Mouse (Mus musculus) thymus, postnatal 25 days (tissue): ENCODE measurements around the gene 4930519P11Rik.
A peak's percentile ranks its signal among the peaks of the same experiment; 100 is the strongest.

Source experiments
- DNase-seq: peaks from one replicate; pipeline ENCODE4 v3.0.0; 2022

Gene 4930519P11Rik

GRCm38 (mm10) chr2:154613118-154614115 is at the start of gene 4930519P11Rik, which contains the start of gene Zfp341:
Gene 4930519P11Rik, minus strand, starts transcription at chr2:154613437.
Gene Zfp341, plus strand, starts transcription at chr2:154613297.
- DNase-seq, result peak; percentile 91

- no peak for DNase-seq
These were observed 46.4 kb upstream of the 4930519P11Rik start for GRCm38 (mm10) chr2:154659531-154660074.

GRCm38 (mm10) chr2:154659070-154659469 is 45.8 kb upstream of the 4930519P11Rik start:
- DNase-seq, result no peak

GRCm38 (mm10) chr2:154657486-154658237 is 44.4 kb upstream of the 4930519P11Rik start:
- peak; percentile 39 for DNase-seq

GRCm38 (mm10) chr2:154656710-154657485 is 43.7 kb upstream of the 4930519P11Rik start:
- peak; percentile 97 for DNase-seq

GRCm38 (mm10) chr2:154655878-154656414 is 42.7 kb upstream of the 4930519P11Rik start:
- no peak for DNase-seq

- DNase-seq, result no peak
These were observed 41.7 kb upstream of the 4930519P11Rik start for GRCm38 (mm10) chr2:154654976-154655375.

- no peak for DNase-seq
These were observed 38.1 kb upstream of the 4930519P11Rik start, which contains the start of gene Chmp4b for GRCm38 (mm10) chr2:154651363-154651762. Gene Chmp4b, plus strand, starts transcription at chr2:154651705.

- no peak for DNase-seq
These were observed 37.2 kb upstream of the 4930519P11Rik start for GRCm38 (mm10) chr2:154650404-154650803.

GRCm38 (mm10) chr2:154648086-154648485 is 34.8 kb upstream of the 4930519P11Rik start:
- DNase-seq, result peak; percentile 35

- DNase-seq, result peak; percentile 36
These were observed 33.4 kb upstream of the 4930519P11Rik start for GRCm38 (mm10) chr2:154646634-154647033.

- no peak for DNase-seq
These were observed 29.6 kb upstream of the 4930519P11Rik start for GRCm38 (mm10) chr2:154642712-154643385.

GRCm38 (mm10) chr2:154642005-154642459 is 28.8 kb upstream of the 4930519P11Rik start:
- DNase-seq, result no peak

- no peak for DNase-seq
These were observed 27.9 kb upstream of the 4930519P11Rik start for GRCm38 (mm10) chr2:154641176-154641575.

GRCm38 (mm10) chr2:154639115-154639514 is 25.9 kb upstream of the 4930519P11Rik start:
- DNase-seq, result no peak

- no peak for DNase-seq
These were observed 25.3 kb upstream of the 4930519P11Rik start for GRCm38 (mm10) chr2:154638521-154638920.

GRCm38 (mm10) chr2:154635826-154636225 is 22.6 kb upstream of the 4930519P11Rik start:
- DNase-seq, result no peak

GRCm38 (mm10) chr2:154633876-154634644 is 20.8 kb upstream of the 4930519P11Rik start:
- DNase-seq, result no peak

GRCm38 (mm10) chr2:154633039-154633742 is 20.0 kb upstream of the 4930519P11Rik start:
- no peak for DNase-seq
